Mouse (Mus musculus) olfactory bulb, adult 2 months (tissue): ENCODE results near the gene Ildr1.

Source experiments
- CTCF ChIP-seq: fragments of 200-500 bp; IDR thresholded peaks from 2 replicates; pipeline ENCODE4 v1.5.1; 2012; ENCODE audit warnings: low read depth, mild to moderate bottlenecking, low read length, moderate library complexity; ENCODE audit not compliant: insufficient read depth
- POLR2A ChIP-seq: fragments of 200-500 bp; IDR thresholded peaks from 2 replicates; pipeline ENCODE4 v1.6.1; 2012; ENCODE audit warnings: mild to moderate bottlenecking, low read depth, low read length, moderate library complexity; ENCODE audit not compliant: insufficient read depth

DNA sequence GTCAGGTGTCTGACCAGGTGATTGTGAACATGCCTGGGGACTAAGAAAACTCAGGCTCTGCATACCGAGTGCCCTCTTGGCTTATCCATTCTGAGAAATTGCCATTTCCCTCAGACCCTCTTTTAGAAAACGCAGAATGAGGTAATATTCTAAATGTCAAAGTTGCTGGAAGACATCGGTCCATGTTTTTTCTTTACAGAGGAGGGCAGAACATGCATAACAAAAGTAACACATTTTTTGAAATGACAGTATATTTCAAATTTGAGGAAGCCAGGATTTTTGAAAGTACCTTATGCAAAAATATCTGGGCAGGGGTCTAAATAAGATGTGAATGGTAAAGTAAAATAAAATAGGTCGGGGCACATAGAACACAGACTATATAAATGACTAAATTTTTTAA, 43.3 kb upstream of the Ildr1 start:
- no peak for TF ChIP-seq CTCF
- no peak for TF ChIP-seq POLR2A
